Mouse (Mus musculus) CH12F3 (cell line): ENCODE data around the gene Myo6.

Source experiments
- in situ Hi-C: fragments of 300-500 bp; cut with MboI; formaldehyde crosslinking; loops from 2 replicates; pipeline ENCODE4 v1.14.3; 2020; ENCODE audit warnings: low sequenced_read_pairs

Myo6 gene

GRCm38 (mm10) chr9:80180771-80181170 is 15.9 kb downstream of the Myo6 start:
- in situ Hi-C loops, result no loop called here

DNA sequence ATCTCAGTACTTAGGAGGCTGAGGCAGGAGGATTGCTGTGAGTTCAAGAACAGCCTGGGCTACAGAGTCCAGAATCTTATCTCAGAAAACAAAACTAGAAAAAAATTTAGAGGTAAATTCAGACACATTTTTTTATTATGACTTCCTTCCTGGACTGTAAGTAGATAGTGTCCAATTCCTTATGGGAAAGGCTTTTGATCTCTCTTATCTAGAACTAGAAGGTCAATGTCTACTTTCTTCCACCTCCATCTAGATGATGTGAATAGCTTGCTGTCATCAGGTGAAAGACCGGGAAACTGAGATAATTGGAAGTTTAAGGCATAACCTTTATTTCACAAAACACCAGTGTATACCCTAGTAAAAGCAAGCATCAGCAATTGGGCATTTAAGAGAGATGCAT is 16.9 kb downstream of the Myo6 start:
- in situ Hi-C loops, result no loop called here

DNA sequence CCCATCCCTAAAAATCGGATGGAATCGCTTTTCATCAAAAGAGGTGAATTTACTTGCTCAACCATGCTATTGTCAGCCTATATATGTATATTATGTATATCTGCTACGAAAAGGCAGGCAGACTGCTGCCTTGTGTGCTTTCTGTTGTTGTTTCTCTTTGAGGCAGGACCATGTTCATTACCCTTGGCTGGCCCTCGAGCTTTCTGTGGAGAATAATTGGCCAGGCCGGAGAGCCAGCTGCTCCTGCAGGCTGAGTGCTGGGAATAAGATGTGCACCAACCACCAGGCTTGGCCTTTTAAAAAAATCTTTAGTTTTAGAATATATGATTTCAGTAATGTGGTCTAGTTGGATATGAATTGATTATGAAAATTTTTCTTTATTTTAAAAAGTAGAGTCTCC is 19.3 kb downstream of the Myo6 start:
- in situ Hi-C loops, result no loop called here

DNA sequence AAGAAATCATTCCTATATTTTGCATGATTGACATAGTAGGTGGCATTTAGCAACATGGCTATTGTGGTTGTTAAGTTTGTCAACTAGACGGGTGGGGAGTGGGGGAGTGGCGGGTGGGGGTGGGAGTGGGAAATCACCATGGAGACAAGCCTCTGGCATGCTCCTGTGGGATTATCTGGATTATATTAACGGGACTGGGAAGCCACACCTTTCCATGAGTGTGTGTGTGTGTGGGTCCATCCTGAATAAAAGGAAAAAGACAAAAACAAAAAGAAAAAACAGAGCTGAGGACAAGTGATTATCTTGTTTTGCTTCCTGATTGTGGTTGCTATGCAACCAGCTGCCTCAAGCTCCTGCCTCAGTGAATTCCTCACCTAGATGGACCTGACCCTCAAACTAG is 20.9 kb downstream of the Myo6 start:
- in situ Hi-C loops, result no loop called here

GRCm38 (mm10) chr9:80186693-80187092 is 21.9 kb downstream of the Myo6 start:
- in situ Hi-C loops, result no loop called here

GRCm38 (mm10) chr9:80188324-80188893 is 23.6 kb downstream of the Myo6 start:
- in situ Hi-C loops, result no loop called here

- in situ Hi-C loops, result no loop called here
These were observed 26.4 kb downstream of the Myo6 start for GRCm38 (mm10) chr9:80191240-80191639.

GRCm38 (mm10) chr9:80192324-80192723 is 27.5 kb downstream of the Myo6 start:
- in situ Hi-C loops, result no loop called here

GRCm38 (mm10) chr9:80194446-80194845 is 29.6 kb downstream of the Myo6 start:
- in situ Hi-C loops, result no loop called here

GRCm38 (mm10) chr9:80196161-80196560 is 31.3 kb downstream of the Myo6 start:
- in situ Hi-C loops, result no loop called here

DNA sequence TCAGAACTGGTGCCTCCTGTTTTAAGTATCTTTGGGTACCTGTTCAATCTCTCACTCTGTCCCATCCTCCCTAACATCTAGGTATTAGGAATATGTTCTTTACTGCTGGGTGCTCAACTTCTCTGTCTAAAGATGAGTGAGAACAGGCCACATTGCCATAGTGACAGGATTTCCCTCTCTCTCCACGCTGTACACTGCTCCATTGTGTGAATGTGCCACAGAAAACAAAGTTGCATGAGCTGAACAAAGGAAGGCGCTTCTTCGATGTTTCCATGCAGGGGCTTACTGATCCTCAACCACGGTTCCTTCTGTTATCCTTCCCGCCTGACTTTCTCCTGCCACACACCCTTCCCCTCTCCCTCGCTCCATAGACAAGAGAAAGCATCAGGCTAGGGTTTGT is 32.4 kb downstream of the Myo6 start:
- in situ Hi-C loops, result no loop called here

DNA sequence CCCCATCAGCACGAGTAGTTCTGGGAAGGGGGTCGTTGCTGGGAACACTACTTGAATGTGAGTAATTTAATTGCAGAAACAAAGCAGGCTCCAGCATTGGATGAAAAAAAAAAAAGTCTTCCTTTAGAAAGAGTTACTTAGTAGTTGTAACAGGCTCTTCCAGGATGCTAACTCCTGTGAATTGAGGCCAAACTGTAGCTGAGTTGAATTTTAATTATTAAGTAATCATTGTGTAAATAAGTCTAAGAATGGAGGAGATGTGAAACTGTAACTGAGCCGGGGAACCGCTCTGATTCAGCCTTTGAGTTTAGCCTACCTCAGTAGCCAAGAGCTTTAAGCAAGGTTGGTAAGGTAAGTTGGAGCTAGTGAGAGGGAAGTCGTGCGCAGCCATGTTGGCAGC is 36.0 kb downstream of the Myo6 start:
- in situ Hi-C loops, result no loop called here

GRCm38 (mm10) chr9:80202374-80203060 is 37.7 kb downstream of the Myo6 start:
- in situ Hi-C loops, result no loop called here

DNA sequence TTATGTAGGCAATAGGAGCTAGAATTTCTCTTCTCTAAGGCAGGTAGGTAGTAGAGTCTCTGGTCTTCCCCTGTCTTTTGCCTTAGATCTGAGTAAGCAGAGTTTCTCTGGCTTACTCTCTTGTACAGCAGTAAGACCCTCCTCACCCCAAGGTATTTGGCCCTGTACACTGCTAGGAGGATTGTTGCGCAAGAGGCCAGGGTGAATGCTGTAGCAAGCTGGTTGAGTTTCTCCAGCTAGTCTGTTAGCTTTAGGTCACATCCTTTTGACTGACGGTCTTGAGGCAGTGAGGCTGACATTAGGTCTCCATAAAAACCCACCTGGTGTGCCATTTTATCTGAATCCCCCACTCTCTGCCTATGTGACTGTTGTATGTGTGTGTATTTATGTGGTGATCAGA is 43.9 kb downstream of the Myo6 start:
- in situ Hi-C loops, result no loop called here

DNA sequence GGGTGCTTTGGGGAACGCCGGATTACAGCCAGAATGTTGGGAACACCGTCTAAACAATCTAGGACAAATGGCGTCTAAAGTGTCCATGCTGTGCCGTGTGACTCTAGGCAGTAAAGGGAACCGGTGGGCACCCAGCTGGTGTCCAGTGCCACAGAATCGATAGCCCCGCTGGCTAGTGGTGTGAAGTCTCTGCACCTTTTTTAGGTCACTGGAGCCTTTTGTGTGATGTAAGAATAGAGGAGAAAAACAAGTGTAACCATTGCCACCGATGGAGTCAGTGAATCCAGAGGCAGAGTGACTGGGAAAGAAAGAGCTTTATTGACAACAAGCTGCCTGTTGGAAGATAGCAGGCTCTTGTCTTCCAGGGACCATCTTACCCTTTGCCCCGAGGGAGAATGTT is 44.6 kb downstream of the Myo6 start:
- in situ Hi-C loops, result no loop called here

DNA sequence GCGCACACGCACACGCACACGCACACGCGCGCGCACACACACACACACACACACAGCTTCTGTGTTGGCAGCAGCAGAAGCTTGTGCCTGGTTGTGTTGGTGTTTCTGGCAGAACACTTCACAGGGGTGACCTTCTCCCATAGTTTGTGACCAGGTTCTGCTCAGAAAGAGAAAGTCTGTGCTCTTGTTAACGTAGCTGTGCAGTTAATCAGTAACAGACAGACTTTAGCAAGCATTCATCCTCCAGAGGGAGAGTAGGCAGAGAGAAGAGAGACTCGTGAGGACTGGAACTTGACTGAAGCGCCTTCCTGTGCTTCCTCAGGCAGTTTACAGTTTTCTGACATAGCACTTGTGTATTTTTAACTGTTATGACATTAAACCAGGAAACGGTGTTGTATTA is 45.3 kb downstream of the Myo6 start:
- in situ Hi-C loops, result no loop called here

GRCm38 (mm10) chr9:80213428-80213827 is 48.6 kb downstream of the Myo6 start:
- in situ Hi-C loops, result no loop called here

DNA sequence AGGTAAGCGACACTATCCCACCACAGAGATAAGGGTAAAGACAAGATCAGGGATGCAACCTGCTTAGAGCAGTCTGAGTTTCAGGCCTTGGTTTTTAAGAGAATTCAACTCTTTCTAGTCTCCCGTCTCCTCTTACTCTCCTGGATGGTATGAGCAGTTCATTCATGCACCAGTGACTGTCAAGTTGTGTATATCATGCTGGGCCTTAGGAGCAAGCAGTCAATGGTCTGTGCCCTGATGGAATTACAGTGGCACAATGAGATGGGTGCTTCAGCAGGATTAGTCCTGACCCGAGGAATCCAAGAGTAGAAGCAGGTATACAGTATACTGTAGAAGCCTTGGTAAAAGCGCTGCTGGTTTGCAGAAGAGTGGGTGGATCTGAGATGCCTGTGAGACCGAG is 50.7 kb downstream of the Myo6 start:
- in situ Hi-C loops, result no loop called here

DNA sequence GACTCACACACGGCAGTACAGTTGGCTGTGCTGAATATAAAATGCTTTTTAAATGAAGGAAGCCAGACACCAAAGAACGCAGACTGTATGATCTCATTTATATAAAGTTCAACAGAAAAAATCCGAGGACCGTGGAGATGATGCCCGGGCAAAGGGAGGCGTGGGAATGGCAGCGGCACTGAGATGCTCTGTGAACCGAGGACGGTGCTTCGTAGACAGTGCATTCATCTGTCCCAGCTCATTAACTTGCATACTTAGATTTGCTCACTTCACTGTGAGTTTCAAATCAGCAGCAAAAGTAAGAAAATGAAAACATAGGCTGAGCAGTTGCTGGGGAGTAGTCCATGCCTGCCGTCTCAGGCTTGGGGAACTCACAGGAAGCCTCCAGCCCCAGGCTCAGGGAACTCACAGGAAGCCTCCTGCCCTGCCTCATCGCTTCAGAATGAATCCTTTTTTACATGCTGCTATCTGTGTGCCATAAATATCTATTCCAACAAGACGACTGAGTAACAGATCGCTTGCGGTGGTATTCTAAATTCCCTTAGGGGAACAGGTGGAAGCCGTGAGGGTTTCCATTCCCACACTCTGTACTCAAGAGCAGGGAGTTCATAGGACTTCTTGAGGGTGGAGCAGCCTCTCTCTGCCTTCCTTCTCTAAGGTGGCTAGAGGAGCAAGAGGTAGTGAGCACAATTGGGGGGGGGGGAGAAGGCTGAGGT is 52.1 kb downstream of the Myo6 start:
- in situ Hi-C loops, result no loop called here

DNA sequence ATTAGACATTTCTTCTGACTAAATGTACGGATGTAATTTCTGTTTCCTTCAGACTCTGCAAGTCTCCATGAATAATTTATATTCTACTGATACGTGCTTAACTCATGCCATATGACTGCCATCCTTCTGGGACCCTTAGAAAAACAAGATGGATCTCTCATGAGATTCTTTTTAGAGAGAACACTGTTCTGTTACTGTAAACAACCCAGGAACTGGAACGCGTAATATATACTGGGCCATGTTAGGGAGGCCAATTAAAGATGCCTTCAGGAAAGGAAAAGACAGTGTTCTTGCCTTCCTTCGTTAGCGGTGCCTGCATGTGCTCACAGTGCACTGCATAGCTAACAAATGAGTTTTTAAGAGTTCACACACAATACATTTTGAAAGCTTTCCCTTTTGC is 53.9 kb downstream of the Myo6 start:
- in situ Hi-C loops, result no loop called here

GRCm38 (mm10) chr9:80223989-80224635 is 59.3 kb downstream of the Myo6 start:
- in situ Hi-C loops, result no loop called here
